Mouse (Mus musculus): ENCODE results near the gene Dmrtc2. TPM values are rescaled to one million over a fixed set of nuclear protein-coding genes. Genes with fewer than 3 reads are reported as not detected.
"Not testable (repeated sequence)": the region's sequence is repeated elsewhere in the genome, so short reads cannot be mapped to it uniquely, and the experiment has no call there.

Dmrtc2 gene
- not detected for total RNA-seq (2021)
- long read RNA-seq, experiment 1 = 0 reads
- long read RNA-seq, experiment 2 = 0 reads

DNA sequence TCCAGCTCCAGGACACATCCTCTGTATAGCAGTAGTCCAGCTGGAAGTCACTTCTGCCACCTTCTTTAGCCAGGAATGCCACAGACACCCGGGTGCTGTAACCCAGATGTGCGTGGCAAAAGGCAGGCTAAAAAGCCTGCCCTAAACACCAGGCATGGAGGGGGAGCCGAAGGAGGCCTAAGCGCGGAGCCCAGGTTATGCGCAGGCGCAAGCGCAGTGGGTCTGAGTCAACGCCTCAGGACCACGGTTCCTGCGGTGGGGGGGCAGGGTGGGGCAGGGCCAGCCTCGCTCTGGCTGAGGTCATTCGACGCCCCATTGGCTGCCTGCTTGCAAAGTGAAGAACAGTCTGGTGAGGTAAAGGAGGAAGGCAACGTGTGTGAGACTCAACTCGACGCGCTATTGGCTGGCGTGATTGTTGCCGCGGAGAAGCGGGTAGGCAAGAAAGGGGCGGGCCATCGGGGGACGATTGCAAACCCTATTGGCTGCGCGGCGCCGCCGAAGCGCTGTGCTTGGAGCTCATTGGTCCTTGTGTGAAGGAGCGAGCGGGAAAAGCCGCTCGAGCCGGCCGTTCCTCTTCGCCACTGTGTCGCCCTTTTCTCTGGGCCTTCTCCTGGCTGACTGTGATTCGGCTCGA, at the start of gene Dmrtc2, which contains the start of gene Lypd4:
TSS of gene Dmrtc2 (plus strand) at position 526 of the 634 bp plus-strand sequence.
TSS of gene Lypd4 (minus strand) at position 410 of the 634 bp plus-strand sequence.
- DNase-seq (ENCODE audit: low spot score in 2 of 2) = no peak

DNA sequence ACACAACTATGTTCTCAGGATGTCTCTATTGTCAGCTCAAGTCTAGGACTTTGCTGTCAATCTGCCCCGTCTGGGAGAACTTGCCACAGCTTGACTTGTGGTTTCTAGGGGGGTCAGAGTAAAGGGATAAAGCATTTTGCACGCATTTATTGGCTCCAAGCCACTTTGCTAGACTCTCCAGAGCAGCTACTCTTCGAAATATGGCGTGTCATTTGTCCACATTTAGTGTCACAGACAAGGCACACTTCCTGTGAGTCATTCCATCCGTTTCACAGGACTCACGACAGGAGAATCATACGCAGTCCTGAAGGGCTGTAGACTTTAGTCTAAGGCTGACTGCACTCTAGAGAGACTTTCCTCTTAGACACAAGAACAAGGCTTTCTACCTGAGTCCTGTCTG, 45.4 kb upstream of the Dmrtc2 start:
- DNase-seq (ENCODE audit: low spot score in 2 of 2) = no peak

DNA sequence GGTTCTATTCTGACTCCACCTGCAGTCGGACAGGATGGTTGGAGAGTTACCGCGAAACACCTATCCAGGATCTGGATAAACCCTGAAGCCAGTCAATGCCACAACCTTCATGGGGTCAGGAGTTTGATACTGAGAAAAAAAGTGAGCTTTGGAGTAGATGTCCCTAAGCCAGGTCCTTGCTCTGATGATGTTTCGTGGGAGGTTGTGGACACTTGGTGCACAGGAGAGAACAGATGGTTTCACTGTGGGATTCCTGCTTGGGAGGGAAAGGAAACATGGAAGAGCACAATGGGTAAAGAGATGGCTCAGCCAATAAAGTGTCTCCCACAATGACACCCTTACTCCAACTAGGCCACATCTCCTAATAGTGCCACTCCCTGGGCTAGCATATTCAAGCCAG, 42.7 kb upstream of the Dmrtc2 start:
- no peak for DNase-seq (ENCODE audit: low spot score in 2 of 2)

DNA sequence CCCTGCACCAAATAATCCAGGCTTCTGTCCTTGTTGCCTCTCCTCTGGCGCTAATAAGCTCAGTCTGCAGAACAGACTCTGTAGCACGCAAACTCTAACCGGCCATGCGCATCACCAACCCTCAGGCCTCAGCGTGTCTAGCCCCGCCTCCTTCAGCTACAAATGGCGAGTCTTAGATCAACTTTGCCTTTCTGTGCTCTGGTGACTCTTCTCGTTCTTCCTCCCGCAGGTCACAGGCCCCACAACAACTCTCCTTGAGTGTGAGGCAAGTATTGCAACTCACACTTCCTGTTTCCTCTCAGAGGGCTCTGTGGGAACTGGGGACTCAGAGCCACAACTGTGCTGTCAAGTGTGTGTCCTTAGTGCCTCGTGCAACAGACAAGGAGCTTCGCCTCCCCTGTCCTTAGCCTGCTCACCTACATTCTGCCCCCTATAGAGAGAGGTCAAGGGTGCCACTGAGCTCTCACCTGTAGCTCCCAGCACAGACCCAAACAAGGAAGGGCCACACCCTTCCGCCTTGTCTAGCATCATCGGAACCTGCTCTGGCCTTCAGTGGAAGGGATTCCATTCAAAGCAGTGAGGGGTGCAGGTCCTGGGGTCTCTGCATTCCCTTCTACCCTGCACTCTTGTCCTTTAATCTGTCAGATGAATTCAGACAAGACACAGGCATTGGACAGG, 31.0 kb upstream of the Dmrtc2 start:
- not testable (repeated sequence) for DNase-seq (ENCODE audit: low spot score in 2 of 2)

DNA sequence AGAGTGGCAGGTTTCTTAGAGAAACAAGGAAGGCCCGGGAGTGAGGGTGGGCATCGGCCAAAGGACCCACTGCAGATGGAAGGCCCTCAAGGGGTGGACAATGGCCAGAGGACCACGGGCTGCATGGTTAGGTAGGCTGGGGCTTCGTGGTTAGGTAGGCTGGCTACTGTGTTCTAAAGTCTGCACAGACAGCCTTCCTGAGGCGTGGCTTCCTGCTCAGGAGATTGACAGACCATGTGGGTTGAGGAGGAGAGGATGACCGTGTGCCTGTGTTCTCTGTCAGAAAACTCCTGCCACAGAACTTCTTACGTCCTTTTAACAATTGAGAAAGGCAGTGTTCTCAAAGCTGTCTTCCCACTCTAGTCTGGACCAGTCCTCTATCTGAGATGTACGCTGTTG, 30.4 kb upstream of the Dmrtc2 start:
- no peak for DNase-seq (ENCODE audit: low spot score in 2 of 2)

DNA sequence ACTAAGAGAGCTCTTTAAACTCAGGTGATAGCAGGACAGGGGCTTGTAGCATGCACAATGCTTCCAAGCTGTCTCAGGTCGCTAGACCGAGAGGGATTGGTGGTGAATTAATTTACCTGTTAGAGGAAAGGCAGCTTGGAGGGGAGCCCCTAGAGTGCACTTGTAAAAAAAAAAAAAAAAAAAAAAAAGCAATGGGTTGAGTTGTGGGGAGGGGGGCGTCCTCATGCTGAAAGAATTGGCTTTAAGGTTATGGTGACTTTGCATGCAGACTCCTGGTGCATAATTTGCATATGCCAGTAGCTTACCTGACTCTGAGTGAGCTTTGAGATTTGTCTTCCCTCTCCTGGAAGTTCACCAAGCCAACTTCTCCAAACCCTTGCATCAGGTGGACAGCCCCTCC, 29.5 kb upstream of the Dmrtc2 start:
- DNase-seq (ENCODE audit: low spot score in 2 of 2) = no peak

DNA sequence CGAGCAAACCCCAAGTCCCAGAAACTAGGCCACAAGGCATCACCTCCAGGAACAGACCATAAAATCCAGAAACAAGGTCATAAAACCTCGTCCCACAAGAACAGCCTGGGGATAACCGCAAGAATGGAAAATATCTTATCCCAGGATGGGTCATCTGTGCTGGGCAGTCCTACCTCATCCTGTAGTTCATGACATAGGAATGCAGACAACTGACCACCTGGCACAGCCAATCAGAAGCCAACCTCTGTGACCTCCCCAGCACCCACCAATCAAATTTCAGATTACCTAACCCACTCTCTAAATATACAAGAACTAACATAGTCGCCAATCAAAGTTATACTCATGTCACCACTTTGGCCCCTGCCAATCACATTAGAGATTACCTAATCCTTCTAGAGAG, 28.8 kb upstream of the Dmrtc2 start:
- no peak for DNase-seq (ENCODE audit: low spot score in 2 of 2)

DNA sequence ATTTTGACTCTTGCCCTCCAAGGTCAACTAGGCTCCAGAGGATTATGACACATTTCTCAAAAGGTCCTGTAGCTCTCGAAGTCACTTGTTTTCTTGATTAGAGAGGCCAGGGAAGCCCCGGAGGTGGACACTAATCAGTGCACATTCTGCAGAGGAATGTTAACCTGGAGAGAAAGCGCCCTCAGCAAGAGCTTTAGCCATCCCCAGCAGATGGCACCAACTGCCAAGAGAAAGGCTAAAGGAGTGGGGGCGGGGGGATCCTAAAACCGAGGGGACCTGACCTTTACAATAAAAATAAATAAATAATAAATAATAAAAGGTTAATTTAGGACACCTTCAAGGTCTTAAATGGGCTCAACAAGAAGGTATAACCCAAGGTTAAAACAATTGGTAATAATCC, 25.7 kb upstream of the Dmrtc2 start:
- no peak for DNase-seq (ENCODE audit: low spot score in 2 of 2)

DNA sequence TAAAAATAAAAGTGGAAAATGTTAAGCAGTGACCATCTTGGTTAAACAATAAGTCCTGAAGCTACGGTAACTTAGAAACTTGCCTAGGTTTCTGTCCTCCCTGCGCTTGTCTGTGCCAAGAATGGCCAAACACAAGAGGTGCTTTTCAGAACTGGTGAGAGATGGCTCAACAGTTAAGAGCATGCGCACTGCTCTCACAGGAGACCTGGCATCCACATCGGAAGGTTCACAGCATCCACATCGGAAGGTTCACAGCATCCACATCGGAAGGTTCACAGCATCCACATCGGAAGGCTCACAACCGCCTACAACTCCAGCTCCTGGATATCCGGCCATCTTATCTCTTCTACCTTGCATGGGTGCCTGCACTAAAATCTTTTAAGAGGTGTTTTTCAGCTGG, 24.7 kb upstream of the Dmrtc2 start:
- DNase-seq (ENCODE audit: low spot score in 2 of 2) = no peak

DNA sequence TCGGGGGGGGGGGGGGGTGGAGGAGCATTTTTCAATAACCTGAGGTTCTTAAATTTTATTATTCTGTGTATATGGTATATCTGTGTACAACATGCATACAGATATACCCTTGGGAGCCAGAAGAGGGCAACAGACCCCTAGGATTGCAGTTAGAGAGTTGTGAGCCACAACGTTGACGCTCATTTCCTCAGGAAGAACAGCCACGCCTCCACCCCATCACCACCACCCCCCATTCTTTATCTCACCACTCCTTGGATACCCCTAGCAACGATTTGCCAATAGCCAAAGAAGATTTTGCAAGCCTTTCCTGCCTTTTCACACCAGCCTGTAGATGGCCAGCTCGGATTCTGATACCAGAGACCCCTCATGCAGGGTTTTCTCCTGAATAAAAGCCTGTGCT, 24.1 kb upstream of the Dmrtc2 start:
- DNase-seq (ENCODE audit: low spot score in 2 of 2) = no peak

DNA sequence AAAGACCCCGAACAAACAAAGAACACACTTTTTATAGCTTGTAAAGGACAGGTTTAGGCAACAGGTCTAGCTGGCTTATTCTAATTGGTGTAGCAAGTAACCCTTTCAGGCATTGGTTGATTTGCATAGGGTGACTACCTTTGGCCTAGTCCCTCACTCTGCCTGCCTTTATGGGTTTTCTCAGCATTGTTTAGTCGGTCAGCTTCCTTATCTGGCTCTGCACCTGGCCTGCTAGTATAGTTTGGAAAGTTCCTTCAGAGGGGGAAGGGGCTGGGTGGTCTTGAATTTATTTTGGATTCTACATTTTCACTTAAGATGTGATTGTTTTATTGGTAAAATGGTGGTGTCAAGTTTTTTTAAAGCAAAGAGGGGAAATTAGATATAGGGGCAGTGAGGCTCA, 23.3 kb upstream of the Dmrtc2 start:
- DNase-seq (ENCODE audit: low spot score in 2 of 2) = not testable (repeated sequence)

DNA sequence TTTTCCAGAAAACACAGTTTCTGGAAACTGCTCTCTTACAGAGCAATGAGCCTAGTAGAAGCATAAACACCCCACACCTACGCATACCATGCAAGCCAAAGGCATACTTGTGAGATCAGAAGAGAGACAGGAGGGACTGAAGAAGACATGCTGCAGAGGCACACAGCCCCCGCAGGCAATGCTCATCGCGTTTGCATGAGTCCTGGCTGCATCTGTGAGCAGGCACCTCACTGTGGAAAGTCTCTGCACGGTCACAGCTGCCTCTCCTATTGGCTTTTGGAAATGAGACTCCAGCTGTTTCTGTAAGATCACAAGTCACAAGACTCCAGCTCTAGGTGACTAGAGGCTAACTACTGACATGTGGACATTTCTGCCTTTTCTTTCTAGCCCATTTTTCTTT, 19.7 kb upstream of the Dmrtc2 start:
- DNase-seq (ENCODE audit: low spot score in 2 of 2) = no peak

DNA sequence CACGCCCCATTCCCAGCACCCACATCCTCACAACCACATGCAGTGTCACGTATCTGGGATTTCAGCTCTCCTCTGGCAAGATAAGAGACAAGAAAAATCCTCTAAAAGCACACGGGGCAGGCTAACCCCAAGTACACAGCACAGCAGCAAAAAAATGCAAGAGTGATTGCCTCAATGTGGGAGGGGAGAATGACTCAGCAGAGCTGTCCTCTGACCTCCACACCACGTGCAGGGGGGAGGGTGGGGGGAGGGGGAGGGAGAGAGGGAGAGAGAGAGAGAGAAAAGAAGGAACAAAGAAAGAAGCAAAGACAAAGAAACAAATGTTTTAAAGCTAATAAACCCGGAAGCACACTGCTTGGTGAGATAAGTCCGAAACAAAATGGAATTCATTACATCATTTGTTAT, 19.0 kb upstream of the Dmrtc2 start:
- no peak for DNase-seq (ENCODE audit: low spot score in 2 of 2)

DNA sequence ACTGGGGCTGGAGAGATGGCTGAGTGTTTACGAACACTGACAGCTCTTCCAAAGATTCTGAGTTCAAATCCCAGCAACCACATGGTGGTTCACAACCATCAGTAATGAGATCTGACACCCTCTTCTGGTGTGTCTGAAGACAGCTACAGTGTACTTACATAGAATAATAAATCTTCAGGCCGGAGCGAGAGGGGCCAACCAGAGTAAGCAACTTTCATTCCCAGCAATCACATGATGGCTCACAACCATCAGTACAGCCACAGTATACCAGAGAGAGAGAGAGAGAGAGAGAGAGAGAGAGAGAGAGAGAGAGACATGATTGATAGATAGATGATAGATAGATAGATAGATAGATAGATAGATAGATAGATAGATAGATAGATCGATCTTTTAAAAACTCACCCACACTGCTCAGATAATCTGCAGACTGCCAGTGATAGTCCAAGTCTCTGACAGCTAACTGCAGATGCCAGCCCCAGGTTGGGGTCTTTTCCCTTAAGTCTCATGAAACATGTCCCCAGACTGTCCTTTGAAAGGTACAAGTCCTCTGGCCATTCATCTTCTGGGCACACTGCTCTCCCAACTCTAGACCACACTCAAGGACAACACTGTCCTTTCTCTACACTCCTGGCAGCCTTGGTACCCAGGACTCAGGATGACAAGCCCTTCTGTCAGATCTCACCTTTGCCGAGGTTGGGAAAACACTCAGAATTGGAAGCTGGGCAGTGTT, 18.1 kb upstream of the Dmrtc2 start:
- DNase-seq (ENCODE audit: low spot score in 2 of 2) = no peak

DNA sequence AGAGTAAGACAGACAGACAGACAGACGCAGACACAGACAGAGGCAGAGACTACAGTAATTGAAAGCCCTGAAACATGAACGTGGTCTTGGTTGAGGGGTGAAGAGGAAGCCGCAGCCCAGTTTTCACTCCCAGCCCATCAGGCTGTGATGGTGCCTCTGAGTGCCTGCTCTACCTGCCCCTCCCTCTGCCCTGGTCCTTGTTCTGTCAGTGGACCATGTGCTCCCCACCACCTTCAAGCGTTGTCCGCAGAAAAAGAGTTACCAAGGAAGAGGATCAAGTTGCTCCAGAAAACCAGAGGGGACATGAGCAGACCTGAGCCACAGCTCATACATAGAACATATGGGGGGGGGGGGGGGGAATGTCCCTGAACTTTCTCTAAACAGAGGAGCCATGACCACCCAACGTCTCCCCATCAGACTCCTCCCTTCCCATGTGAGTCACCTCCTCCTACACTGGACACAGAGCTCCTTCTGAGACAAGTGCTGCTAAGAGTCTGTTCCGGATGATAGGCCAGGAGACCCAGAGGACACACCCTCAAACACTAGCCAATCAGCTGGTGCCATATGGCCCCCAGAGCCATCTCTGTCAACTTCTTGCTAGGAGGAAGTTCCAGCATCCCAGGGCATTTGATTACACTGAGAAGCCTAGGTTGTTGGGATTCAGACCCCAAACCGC, 17.2 kb upstream of the Dmrtc2 start:
- no peak for DNase-seq (ENCODE audit: low spot score in 2 of 2)

DNA sequence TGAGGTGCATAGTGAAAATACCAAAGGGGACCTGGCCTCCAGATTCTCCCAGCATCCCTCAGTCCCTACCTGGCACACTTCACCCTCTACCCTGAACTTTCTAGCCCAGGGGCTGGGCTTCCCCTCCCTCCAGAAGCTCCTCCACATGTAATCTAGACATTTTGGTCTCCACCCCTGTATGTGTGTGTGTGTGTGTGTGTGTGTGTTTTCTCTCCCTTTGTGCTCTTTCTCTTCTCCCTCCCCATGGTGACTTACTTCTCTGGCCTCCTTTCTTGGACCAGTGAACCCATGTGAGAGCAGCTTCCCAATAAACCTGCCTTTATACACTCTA, 16.7 kb upstream of the Dmrtc2 start:
- no peak for DNase-seq (ENCODE audit: low spot score in 2 of 2)

DNA sequence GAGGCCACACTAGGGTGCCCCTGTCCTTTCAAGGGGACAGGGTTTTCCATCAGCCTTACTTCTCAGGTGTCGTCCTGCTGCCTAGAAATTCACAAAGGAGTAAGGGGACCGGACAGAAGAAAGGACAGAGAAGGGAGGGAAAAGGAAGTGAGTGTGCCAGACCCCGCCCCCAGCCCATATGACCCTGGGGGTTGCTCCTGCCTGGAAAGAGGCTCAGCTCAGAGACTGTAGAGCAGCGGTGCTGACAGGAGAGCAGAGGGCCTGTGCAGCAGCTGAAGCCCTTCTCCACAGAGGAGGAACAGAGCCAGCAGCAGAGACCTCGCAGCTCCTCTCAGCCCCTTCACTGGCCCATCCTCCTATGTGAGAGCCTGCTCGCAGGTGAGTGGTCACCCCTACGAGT, 16.2 kb upstream of the Dmrtc2 start:
- no peak for DNase-seq (ENCODE audit: low spot score in 2 of 2)

DNA sequence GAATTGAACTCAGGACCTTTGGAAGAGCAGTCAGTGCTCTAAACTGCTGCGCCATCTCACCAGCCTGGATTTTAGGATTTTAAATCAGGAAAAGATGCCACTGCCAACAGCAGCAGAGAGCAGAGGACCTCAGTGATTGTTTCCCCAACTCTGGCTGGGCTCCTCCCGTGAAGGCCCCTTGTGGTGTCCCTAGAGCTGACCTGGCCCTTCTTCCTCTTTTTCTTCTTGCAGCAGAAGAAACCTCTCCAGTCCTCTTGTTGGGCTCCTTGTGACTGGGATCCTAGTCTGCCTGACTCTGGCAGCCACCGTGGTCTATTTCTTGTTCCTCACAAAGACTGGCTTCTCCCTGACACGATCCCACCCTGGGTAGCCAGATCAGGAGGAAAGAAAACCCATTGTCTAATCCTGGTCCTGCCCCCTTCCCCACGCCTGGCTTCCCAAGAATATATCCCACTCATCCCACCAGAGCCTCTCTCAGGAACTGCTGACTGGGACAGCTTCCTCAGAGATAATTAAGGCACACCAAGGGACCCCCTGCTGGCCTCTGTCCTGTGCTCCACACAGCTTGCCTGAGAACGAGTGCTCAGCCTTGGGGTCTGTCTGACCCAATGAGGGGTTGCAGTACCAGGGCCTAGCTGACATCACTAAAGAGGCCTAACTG, 13.3 kb upstream of the Dmrtc2 start:
- DNase-seq (ENCODE audit: low spot score in 2 of 2) = no peak

DNA sequence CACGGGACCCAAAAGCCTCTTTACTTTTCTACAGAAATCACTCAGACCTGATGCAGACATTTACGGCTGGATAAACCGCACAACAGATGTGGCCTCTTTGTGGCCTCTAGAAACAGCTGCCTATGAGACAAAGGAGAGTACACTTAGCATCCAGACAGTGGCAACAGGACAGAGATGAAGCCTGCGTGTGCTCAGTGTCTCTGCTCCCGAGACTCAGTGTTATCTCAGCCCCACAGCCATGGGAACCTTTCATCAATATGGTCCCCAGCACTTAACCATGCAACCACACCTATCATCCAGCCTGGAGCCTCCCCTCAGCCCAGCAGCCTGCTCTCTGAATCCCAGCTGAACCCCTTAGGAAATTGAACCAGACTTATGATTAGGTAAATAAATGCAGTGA, 10.6 kb upstream of the Dmrtc2 start:
- DNase-seq (ENCODE audit: low spot score in 2 of 2) = no peak

DNA sequence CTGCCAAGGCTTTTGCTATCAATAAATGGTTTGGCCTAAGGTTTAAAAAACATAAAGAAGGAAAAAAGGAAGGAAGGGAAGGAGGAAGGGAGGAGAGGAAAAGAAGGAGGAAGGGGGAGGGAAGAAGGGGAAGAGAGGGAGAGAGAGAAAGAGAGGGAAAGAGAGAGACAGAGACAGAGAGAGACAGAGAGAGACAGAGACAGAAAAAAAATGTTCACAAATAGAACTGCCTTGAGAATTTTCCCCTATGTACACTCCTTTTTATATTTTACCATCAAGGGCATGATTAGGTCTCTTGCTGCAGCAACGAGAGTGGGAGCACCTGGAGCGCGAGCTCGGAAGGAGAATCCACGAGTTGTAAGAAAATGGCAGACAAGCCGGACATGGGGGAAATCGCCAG, 7.9 kb upstream of the Dmrtc2 start, which contains the start of gene Gm9844:
TSS of gene Gm9844 (plus strand) at position 301 of the 400 bp plus-strand sequence.
- DNase-seq (ENCODE audit: low spot score in 2 of 2) = no peak

DNA sequence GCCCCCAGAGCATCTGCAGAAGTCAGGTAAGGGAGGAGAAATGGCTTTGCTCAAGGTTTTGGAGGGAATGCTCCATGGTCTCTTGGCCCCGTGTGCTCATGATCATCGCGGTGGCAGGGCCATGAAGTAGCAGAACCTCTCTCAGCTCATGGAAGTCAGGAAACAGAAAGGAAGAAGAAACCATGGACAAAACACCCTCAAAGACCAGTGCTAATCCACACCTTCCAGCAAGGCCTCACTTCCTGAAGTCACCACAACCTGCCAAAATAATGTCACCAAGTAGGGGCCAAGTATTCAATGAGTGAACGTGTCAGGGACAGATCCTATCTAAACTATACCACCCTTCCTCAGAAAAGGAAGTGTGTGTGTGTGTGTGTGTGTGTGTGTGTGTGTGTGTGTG, 7.0 kb upstream of the Dmrtc2 start:
- no peak for DNase-seq (ENCODE audit: low spot score in 2 of 2)

Measured in gastrocnemius, postnatal 4 days (tissue).